Mouse (Mus musculus) kidney, adult 18-20 months (tissue): ENCODE measurements around the gene Pcyox1.
"Not testable (repeated sequence)": the region's sequence is repeated elsewhere in the genome, so short reads cannot be mapped to it uniquely, and the experiment has no call there.

Experiments
- DNase-seq: peaks from one replicate; pipeline ENCODE4 v3.0.0; 2021

The Pcyox1 gene

DNA sequence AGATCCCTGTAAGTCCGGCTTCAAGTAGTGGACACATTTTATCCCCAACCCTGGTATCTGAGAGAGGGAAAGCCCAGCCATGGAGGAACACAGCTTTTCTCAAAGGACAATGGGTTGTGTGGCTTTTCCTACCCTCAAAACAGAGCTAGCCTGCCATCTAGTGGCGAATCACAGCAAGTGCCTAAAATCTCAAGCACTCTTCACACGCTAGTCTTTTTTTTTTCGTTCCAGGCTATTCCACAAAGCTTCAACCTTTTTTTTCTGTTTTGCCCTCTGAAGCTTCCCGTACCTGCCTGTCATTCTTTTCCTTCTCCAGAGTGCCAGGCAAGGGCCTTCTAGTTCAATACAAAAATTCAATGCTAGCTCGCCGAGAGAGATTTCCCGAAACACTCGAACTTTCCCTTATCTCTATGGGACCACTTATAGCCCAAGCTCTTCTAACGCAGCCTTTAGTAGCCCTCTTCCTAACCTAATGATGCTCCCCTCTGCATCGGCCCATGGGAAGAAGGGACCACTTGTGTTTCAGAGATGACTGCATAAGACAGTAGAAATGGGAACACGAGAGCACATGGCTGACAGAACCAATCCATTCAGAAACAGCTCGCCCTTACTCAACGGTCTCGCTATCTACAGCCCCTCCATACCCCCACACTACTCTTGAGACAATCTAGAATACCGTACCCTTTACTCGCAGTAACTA lies 32.4 kb downstream of the Pcyox1 start:
- DNase-seq = peak; percentile 78

DNA sequence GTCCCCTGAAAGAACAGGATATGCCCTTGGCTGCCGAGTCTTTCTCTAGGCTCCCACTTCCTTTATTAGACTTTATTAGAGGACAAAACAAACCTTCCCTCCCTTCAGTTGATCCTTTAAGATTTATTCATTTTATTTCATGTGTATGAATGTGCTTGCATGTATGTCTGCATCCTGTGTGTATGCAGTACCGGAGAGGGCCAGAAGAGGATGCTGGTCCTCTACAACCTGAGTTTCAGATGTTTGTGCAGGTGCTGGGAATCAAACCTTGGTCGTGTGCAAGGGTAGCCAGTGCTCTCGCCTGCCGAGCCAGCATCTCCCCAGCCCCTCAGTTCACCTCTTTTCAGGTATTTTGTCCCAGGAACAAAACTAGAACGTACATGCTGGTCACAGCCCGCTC lies 35.6 kb downstream of the Pcyox1 start:
- no peak for DNase-seq

DNA sequence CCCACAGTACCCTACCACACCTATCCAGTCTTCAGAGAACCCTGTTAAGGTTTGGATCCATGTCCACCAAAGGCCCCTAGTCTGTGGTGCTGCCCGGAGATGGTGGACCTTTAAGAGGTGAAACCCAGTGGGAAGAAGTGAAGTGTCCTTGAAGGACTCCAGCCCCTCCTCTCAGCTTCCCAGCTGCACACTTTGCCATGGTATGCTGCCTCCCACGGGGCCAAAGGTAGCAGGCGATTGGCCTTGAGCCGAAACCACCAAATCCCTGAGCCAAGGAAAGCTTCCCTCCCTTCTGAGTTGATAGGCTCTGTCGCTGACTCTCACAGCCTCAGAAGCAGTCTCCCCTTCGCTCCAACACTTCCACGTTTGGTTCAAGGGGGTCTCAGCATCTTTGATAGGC lies 36.3 kb downstream of the Pcyox1 start:
- DNase-seq = peak; percentile 73

DNA sequence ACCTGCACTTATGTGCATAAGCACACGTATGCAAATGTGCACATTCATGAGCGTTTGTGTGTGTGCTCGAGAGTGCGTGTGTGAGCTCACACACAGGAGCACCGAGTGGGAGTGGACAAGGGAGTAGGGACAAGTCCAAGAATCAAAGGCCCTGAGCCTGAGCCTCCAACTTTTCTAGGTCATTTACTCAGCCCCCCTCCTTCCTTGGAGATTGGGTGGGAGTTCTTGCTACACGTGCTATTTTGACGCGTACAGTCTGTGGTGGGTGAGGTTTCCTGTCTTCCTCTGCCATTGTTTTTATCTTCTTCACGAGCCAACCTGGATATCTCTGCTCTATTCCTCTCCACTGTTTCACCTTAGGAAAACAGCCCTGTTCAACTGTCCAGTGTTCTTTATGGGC lies 40.0 kb downstream of the Pcyox1 start:
- DNase-seq = no peak

DNA sequence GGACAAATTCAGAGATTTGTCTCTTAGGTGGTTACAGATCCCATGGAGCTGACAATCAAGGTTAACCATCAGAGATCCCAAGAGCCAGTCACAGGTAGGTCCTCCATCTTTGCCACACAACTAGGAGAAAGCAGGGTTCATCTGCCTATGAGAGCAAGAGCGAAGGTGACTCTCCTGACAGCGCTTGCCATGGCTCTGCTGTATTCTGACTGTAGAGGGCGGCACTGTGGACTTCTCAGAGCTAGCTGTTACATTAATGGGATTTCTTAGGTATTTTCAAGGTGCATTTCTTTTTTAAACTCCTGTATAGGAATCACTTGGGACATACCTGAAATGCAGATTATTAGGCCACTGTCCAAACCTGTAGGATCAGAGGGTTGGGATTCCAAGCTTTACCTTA lies 42.0 kb downstream of the Pcyox1 start:
- DNase-seq = no peak

DNA sequence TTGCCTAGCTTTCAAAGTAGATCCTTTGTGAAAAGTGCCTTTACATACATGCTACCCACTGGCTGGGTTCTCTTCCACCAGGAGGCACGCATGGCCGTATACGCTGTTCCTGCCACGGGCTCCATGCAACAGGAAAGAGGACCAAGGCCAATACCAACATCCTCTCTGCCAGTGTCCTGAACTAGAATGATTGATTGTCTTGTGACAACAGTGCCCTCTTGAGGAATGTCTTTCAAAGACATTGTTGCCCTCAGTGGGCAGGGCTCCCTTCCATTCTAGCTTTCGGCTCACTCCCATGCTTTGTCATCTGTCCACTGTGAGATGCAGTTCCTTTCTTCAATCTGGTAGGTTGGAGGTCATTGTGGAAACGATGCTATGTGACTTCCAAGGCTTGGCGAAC lies 47.7 kb downstream of the Pcyox1 start:
- DNase-seq = no peak

DNA sequence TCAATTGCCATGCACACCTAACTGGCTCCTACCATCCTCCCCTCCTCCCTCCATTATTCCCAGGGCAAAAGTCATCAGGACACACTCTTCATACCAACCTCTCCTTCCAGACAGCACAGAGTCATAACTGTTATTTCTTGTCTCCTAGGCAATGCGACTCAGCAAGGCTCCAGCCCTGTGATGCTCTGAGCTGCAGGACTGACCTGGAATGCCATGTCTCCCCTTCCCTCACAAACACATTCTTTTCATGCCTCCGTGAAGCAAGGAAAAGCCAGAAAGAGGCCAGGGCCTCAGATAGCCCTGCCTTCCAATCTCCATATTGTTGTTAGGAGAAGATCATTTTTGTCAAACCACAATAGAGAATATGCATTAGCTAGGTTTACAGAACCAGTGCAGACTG lies 50.9 kb downstream of the Pcyox1 start:
- no peak for DNase-seq

DNA sequence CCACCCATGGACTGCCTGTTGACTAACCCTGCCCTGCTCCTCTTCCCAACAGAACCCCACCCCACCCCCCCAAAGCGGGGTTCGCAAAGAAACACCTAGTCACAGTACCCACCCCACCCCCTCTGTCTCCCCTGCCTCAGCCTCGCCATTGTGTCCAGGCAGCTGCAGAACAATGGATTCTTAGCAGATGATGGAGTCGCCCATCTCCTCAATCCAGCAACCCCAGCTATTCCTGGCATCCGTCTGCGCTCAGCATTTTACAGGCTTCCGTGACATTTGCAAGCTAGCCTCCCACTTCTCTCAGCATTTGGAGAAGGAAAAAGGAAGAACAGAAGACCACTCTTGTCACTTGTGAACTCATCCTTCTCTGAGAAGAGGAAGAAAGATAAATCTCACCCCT lies 53.3 kb downstream of the Pcyox1 start:
- no peak for DNase-seq

DNA sequence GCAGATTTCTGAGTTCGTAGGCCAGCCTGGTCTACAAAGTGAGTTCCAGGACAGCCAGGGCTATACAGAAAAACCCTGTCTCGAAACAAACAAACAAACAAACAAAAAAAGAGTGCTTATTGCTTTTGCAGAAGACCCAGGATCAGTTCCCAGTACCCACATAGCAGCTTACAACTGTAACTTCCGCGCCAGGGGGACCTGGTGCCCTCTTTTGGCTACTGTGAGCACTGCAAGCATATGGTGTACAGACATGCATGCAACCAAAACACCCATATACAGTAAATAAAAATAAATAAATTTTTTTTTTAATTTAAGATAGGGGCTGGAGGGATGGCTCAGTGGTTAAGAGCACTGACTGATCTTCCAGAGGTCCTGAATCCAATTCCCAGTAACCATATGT lies 60.6 kb downstream of the Pcyox1 start:
- not testable (repeated sequence) for DNase-seq
